Mouse (Mus musculus) midbrain, postnatal 0 days (tissue): Measurements from ENCODE around the gene Msx3. TPM values are rescaled to one million over a fixed set of nuclear protein-coding genes. Genes with fewer than 3 reads are reported as not detected.

Experiments
- ATAC-seq: fragments of 200-750 bp; cut with Nextera tagmentation; 2 replicates; pipeline ENCODE4 v1.8.0; 2017; ENCODE audit warnings: moderate number of reproducible peaks, mild to moderate bottlenecking, moderate TSS enrichment, moderate library complexity; ENCODE audit not compliant: low FRiP score
- DNase-seq: peaks from one replicate; pipeline ENCODE4 v3.0.0-alpha.2; 2015; ENCODE audit warnings: low spot score
- H3K27ac ChIP-seq: fragments of 300-500 bp; sonication (generic); 2 replicates; pipeline ENCODE4 v1.5.1; 2014; ENCODE audit warnings: low read depth, mild to moderate bottlenecking, low read length, mixed read lengths
- H3K27me3 ChIP-seq: fragments of 300-500 bp; sonication (generic); 2 replicates; pipeline ENCODE4 v1.6.1; 2014; ENCODE audit warnings: low read length, control low read depth, mixed read lengths; ENCODE audit not compliant: insufficient read depth
- H3K36me3 ChIP-seq: fragments of 300-500 bp; sonication (generic); 2 replicates; pipeline ENCODE4 v1.6.1; 2014; ENCODE audit warnings: low read length, control low read depth, mixed read lengths; ENCODE audit not compliant: insufficient read depth
- H3K4me1 ChIP-seq: fragments of 300-500 bp; sonication (generic); 2 replicates; pipeline ENCODE4 v1.6.1; 2014; ENCODE audit warnings: mild to moderate bottlenecking, control low read depth, antibody characterized with exemption, low read length, mixed read lengths; ENCODE audit not compliant: insufficient read depth
- H3K4me2 ChIP-seq: fragments of 300-500 bp; sonication (generic); 2 replicates; pipeline ENCODE4 v1.6.1; 2014; ENCODE audit warnings: low read depth, mild to moderate bottlenecking, low read length, mixed read lengths; ENCODE audit not compliant: poor library complexity, severe bottlenecking
- H3K4me3 ChIP-seq: fragments of 300-500 bp; sonication (generic); 2 replicates; pipeline ENCODE4 v1.5.1; 2014; ENCODE audit warnings: low read depth, mild to moderate bottlenecking, low read length, moderate library complexity
- H3K9ac ChIP-seq: fragments of 300-500 bp; sonication (generic); replicated peaks from 2 replicates; pipeline ENCODE4 v1.6.1; 2014; ENCODE audit warnings: mild to moderate bottlenecking, low read length, moderate library complexity, mixed read lengths; ENCODE audit not compliant: poor library complexity, severe bottlenecking
- H3K9me3 ChIP-seq: fragments of 300-500 bp; sonication (generic); 2 replicates; pipeline ENCODE4 v1.6.1; 2016; ENCODE audit warnings: low read length, control low read depth
- CTCF ChIP-seq: IDR thresholded peaks from 2 replicates; pipeline ENCODE4 v1.5.1; 2016; ENCODE audit warnings: antibody characterized with exemption, mild to moderate bottlenecking
- WGBS: fragments of 180-500 bp; shearing (Covaris S2); extraction: QIAGEN DNeasy Blood & Tissue Kit; methylation state at CpG from one replicate; pipeline ENCODE4 v1.1.7; 2014; 5-methylcytosine and 5-hydroxymethylcytosine counted together
- polyA plus RNA-seq: library from polyadenylated mRNA; unstranded; fragments of >200 nt; fragmentation: Nextera tagmentation; extraction: Ambion mirVana; gene quantifications from 2 replicates; pipeline ENCODE4 v1.2.1, GENCODE M21; 2015
- total RNA-seq: library from RNA; depleted of rRNA; stranded (reverse); fragments of >200 nt; gene quantifications from 2 replicates; pipeline ENCODE4 v1.2.3, GENCODE M21; 2014

Msx3 gene
- total and polyA plus RNA-seq, 2 experiments from 2014 or later, result 0.10 to 0.16 TPM

DNA sequence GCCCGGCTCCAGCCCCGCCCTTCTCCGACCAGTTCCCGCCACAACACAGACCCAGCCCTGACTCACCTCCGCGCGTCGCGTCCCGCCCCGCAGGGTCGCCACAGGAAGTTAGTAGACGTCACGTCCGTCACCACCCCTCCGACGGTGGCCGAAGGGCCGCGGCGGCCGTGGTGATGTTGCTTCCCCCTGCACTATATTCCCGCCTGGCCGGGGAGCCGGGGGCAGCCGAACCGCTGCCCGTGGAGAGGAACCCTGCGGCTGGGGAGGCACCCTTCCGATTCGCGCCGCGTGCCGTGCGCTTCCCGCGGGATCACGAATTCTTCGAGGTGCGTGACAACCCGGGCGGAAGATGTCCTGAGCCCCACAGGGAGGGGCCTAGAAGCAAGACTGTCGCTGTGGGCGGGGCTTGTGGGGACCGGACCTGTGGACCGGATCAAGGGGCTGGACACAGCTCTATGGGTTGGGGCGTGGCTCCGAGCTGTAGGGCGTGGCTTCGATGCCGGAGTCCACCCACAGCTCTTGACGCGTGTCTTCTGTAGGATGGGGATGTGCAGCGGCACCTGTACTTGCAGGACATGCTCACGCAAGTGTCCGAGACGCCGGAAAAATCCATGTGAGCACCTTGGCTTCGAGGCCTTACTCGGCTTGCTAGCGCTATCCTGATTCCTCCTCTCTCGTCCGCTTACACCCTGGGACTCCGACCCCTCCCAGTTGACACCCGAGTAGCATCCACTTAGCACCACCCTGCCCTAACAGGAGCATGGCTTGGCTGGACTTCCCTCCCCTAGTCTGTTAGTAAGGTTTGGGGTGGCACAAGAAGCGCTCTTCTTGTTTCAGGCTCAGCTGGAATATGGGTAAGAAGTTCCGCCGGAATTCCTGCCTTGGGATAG lies 12.4 kb downstream of the Msx3 start, which contains the start of the genes Zfp511 and Tubgcp2:
Gene Zfp511 (plus strand): TSS at position 111 of the 890 bp plus-strand sequence.
Gene Tubgcp2 (minus strand): TSS at position 389 of the 890 bp plus-strand sequence.
- no peak for TF ChIP-seq CTCF
- Histone ChIP-seq H3K9me3 (no peaks in the 10 kb centered on the region), H3K4me2 (peak within 1 kb of the TSS; percentile 73), H3K9ac (peak within 1 kb of the TSS; percentile 87), H3K4me3 (peak within 1 kb of the TSS; percentile 86), H3K4me1 (peaks cover 3% of the 10 kb centered on the region; the same call in 1 of the 2 replicates), H3K36me3 (peaks cover 26% of the 10 kb centered on the region), H3K27me3 (no peaks in the 10 kb centered on the region), H3K27ac (peak within 1 kb of the TSS; percentile 85)
- DNase-seq, result peak; percentile 95
- peak; percentile 95 for ATAC-seq
- WGBS, result under 1% methylated on average over 69 of the region's 69 CpGs

DNA sequence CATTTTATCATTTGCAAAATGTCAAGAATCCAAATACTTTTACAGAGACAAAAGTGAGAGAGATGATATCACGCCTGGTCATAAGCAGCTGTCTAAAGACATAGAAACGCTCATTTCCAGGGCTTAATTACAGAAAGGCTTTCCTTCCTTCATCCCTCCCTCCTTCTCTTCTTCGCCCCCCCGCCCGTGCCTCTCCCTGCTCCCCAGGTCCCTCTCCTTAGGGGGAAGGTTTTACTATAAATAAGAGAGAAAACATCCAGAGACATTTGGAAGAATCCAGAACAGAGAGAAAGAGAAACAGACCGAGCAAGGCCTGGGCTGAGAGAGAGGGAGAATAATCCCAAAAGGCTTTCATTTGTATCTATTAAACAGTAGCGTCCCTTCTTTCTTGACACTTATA lies 13.4 kb downstream of the Msx3 start:
- WGBS, result 13% methylated on average over 6 of the region's 7 CpGs
- Histone ChIP-seq H3K27ac (no peak overlapping the region), H3K4me3 (peak overlapping the region; percentile 86), H3K9ac (peak overlapping the region; percentile 87), H3K4me1 (peaks cover 3% of the 10 kb centered on the region; the same call in 1 of the 2 replicates), H3K4me2 (peak overlapping the region; percentile 73), H3K9me3 (no peaks in the 10 kb centered on the region), H3K27me3 (no peaks in the 10 kb centered on the region), H3K36me3 (peaks cover 30% of the 10 kb centered on the region)
- ATAC-seq (no peak), DNase-seq (no peak)
- TF ChIP-seq CTCF, result no peak

DNA sequence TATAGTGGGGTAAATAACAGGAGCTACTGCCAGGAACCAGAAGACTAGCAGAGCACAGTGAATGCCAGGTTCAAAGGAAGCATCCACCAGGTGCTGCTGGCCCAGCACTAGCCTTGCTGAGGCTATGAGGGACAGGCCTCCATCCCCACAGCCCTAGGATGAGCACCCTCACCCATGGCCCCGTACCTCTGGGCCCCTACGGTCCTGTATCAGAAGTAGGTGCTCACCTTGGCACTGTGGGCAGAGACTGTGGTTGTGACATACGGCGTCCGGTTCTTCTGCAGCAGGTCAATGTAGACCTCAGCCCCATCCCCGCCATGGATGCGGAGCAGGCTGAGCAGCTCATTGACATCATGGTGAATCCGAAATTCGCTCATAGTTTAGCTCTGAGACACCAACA lies 15.5 kb downstream of the Msx3 start:
- no peak overlapping the region for H3K4me2 ChIP-seq
- DNase-seq (no peak), ATAC-seq (no peak)
- 93% methylated on average over 9 of the region's 9 CpGs for WGBS
- no peaks in the 10 kb centered on the region for H3K27me3 ChIP-seq
- H3K36me3 ChIP-seq, result peaks cover 38% of the 10 kb centered on the region
- no peaks in the 10 kb centered on the region for H3K9me3 ChIP-seq
- H3K27ac ChIP-seq, result no peak overlapping the region
- TF ChIP-seq CTCF, result no peak
- H3K9ac ChIP-seq, result no peak overlapping the region
- no peak overlapping the region for H3K4me3 ChIP-seq
- H3K4me1 ChIP-seq, result peaks cover 3% of the 10 kb centered on the region; the same call in 1 of the 2 replicates

DNA sequence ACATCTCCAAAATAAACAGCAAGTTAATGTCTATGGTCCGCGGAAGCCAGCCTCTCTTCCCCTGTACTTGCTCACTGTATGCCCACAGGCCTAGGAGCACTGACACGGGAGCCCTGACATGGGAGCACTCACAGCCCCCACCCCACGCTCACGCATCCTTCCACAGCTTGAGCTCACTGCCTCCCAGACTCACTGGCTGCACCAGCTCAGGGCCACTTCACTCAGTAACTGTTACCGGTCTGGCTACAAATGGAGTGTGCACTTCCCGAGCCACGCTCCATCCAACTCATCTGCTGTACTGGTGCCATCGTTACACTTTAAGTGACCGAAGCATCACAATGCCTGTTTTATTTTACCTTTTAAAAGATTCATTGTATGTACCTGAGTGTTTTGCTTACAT lies 16.5 kb downstream of the Msx3 start:
- ATAC-seq (no peak), DNase-seq (no peak)
- H3K9ac ChIP-seq, result no peak overlapping the region
- peaks cover 3% of the 10 kb centered on the region; the same call in 1 of the 2 replicates for H3K4me1 ChIP-seq
- no peaks in the 10 kb centered on the region for H3K27me3 ChIP-seq
- H3K4me3 ChIP-seq, result no peak overlapping the region
- peaks cover 43% of the 10 kb centered on the region for H3K36me3 ChIP-seq
- no peak for TF ChIP-seq CTCF
- H3K27ac ChIP-seq, result no peak overlapping the region
- no peak overlapping the region for H3K4me2 ChIP-seq
- H3K9me3 ChIP-seq, result no peaks in the 10 kb centered on the region
- 96% methylated on average over 10 of the region's 10 CpGs for WGBS

DNA sequence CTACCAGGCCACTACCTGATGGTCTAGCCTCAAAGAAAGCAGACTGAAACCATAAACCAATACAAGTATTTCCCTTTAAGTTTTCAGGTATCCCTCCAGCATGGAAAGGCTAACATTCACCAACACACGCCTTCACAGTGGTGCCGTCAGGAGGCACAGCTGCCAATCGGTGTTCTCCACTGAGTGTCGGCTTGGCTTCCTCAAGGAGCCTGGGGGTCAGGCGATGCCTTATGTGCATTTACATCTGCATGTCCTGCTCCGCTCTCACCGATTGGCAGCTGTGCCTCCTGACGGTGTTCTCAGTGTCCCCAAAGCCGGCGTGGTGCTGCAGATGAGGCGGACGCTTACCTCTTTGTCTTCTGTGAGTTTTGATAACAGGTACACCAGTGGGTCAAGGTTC lies 17.1 kb downstream of the Msx3 start:
- H3K27me3 ChIP-seq, result no peaks in the 10 kb centered on the region
- 96% methylated on average over 12 of the region's 12 CpGs for WGBS
- no peak overlapping the region for H3K27ac ChIP-seq
- no peak overlapping the region for H3K4me2 ChIP-seq
- no peak for TF ChIP-seq CTCF
- peaks cover 43% of the 10 kb centered on the region for H3K36me3 ChIP-seq
- H3K4me1 ChIP-seq, result peaks cover 3% of the 10 kb centered on the region; the same call in 1 of the 2 replicates
- no peaks in the 10 kb centered on the region for H3K9me3 ChIP-seq
- DNase-seq (no peak), ATAC-seq (no peak)
- no peak overlapping the region for H3K9ac ChIP-seq
- no peak overlapping the region for H3K4me3 ChIP-seq

DNA sequence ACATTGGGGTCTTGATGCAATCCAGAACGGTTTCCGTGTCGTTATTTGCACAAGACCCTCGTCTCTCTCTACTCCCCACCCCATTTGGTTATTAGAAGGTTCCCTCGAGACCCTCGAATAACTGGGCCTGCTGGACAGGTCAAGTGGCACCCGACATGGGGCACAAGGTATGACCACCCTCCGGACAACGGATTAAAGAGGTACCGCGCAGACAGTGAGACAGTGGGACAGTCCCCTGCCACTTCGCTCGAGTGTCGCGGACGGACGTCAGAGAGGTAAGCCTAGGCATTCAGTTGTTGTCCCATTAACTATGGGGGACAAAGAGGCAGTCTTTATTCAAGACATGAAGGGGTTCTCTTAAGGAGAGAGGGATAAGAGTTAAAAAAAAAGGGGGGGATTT lies 37.6 kb downstream of the Msx3 start:
- H3K36me3 ChIP-seq, result peaks cover 22% of the 10 kb centered on the region
- no peak for DNase-seq
- no peak for TF ChIP-seq CTCF
- H3K27me3 ChIP-seq, result no peaks in the 10 kb centered on the region
- no peak overlapping the region for H3K27ac ChIP-seq
- H3K4me3 ChIP-seq, result no peak overlapping the region
- H3K4me1 ChIP-seq, result no peaks in the 10 kb centered on the region
- H3K4me2 ChIP-seq, result no peak overlapping the region
- no peaks in the 10 kb centered on the region for H3K9me3 ChIP-seq
- no peak overlapping the region for H3K9ac ChIP-seq
- over 99% methylated on average over 17 of the region's 17 CpGs for WGBS
- ATAC-seq, result no peak
